Mouse (Mus musculus) adrenal gland, postnatal 4 days (tissue): ENCODE measurements around the gene Cd72. TPM values are rescaled to one million over a fixed set of nuclear protein-coding genes. Genes with fewer than 3 reads are reported as not detected.

Source experiments
- DNase-seq, 2 experiments: peaks; one replicate each; pipeline ENCODE4 v3.0.0; 2021 to 2022; ENCODE audit warnings: low spot score in 2 of 2, mixed read lengths in 2 of 2
- total RNA-seq, 2 experiments: library from RNA; stranded (reverse); gene quantifications; 2 replicates each; pipeline ENCODE4 v1.2.3; 2021

Cd72 gene
- total RNA-seq, 2 experiments from 2014 or later: 0.95 to 2.1 TPM

GRCm38 (mm10) chr4:43428180-43428861 is 26.1 kb downstream of the Cd72 start:
- no peak for DNase-seq

- DNase-seq: no peak
Observed at GRCm38 (mm10) chr4:43427501-43428179, 26.8 kb downstream of the Cd72 start.

GRCm38 (mm10) chr4:43426487-43426886 is 27.9 kb downstream of the Cd72 start:
- DNase-seq: no peak

GRCm38 (mm10) chr4:43425648-43426380 is 28.6 kb downstream of the Cd72 start:
- no peak for DNase-seq

- no peak for DNase-seq
Observed at GRCm38 (mm10) chr4:43425197-43425596, 29.2 kb downstream of the Cd72 start.

- DNase-seq: no peak
Observed at GRCm38 (mm10) chr4:43424072-43424471, 30.4 kb downstream of the Cd72 start.

- DNase-seq: no peak
Observed at GRCm38 (mm10) chr4:43423267-43423934, 31.0 kb downstream of the Cd72 start.

GRCm38 (mm10) chr4:43421632-43422240 is 32.7 kb downstream of the Cd72 start:
- no peak for DNase-seq

GRCm38 (mm10) chr4:43420305-43420704 is 34.1 kb downstream of the Cd72 start:
- DNase-seq: peak in 1 of 2 experiments; percentile 57

GRCm38 (mm10) chr4:43419801-43420281 is 34.6 kb downstream of the Cd72 start:
- no peak for DNase-seq

GRCm38 (mm10) chr4:43418973-43419656 is 35.3 kb downstream of the Cd72 start:
- no peak for DNase-seq

GRCm38 (mm10) chr4:43418450-43418849 is 36.0 kb downstream of the Cd72 start:
- DNase-seq: no peak

GRCm38 (mm10) chr4:43417269-43418062 is 37.0 kb downstream of the Cd72 start:
- DNase-seq: no peak

- no peak for DNase-seq
Observed at GRCm38 (mm10) chr4:43416071-43416490, 38.3 kb downstream of the Cd72 start.

GRCm38 (mm10) chr4:43415221-43416070 is 39.0 kb downstream of the Cd72 start:
- DNase-seq: no peak

GRCm38 (mm10) chr4:43414761-43415160 is 39.7 kb downstream of the Cd72 start:
- no peak for DNase-seq

- no peak for DNase-seq
Observed at GRCm38 (mm10) chr4:43407071-43407920, 47.1 kb downstream of the Cd72 start.
